Mouse (Mus musculus): ENCODE measurements around the gene Hbb-bs.
A peak's percentile ranks its signal among the peaks of the same experiment; 100 is the strongest.
"Not testable (repeated sequence)": the region's sequence is repeated elsewhere in the genome, so short reads cannot be mapped to it uniquely, and the experiment has no call there.

Gene Hbb-bs

DNA sequence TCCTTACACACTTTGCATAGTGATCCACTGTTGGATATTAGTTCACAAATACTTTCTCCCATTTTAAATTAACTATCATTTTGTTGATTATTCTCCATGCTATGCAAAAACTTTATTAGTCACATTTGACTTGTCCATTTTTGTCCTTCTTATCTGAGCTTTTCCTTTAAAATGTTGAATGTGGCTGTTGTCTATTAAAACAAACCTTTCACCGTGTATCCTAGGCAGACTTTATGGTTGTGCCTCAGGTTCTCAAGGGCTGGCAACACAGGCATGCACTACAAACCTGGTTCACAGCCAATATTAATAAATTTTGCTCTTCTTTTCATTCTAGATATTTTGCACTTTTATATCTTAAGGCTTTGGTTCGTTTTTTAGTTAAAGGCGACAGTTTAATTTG is 17.1 kb downstream of the Hbb-bs start:
- DNase-seq = no peak

DNA sequence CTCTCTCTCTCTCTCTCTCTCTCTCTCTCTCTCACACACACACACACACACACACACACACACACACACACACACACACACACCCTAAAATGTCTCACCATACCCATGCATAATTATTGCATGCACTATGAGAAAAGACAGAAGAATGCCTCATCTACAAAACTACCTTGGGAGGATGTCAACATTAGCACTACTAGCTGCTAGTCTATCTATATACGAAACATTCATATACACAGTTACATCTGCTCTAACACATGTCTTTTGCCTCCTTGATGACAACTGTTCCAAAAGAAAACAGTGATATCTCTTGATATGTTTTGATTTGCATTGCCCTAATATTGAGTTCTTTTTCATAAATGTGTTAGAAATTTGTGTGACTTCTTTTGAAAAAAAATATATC is 17.6 kb downstream of the Hbb-bs start:
- DNase-seq = no peak

DNA sequence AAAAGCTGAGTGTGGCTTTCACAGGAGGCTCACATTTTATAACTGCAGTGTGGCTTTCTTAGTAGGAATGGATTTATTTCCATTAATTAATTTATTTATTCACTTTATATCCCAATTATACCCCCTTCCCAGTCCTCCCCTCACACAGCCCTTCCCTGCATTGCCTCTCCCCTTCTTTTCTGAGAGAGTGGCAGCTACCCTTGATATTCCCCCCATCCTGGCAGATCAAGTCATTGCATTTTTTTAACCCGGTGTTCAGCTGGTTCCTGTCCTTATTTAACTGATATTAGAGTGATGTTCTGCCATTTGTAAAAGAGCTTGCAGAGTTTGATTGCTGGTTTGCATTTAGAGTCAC is 18.1 kb downstream of the Hbb-bs start:
- DNase-seq = no peak

DNA sequence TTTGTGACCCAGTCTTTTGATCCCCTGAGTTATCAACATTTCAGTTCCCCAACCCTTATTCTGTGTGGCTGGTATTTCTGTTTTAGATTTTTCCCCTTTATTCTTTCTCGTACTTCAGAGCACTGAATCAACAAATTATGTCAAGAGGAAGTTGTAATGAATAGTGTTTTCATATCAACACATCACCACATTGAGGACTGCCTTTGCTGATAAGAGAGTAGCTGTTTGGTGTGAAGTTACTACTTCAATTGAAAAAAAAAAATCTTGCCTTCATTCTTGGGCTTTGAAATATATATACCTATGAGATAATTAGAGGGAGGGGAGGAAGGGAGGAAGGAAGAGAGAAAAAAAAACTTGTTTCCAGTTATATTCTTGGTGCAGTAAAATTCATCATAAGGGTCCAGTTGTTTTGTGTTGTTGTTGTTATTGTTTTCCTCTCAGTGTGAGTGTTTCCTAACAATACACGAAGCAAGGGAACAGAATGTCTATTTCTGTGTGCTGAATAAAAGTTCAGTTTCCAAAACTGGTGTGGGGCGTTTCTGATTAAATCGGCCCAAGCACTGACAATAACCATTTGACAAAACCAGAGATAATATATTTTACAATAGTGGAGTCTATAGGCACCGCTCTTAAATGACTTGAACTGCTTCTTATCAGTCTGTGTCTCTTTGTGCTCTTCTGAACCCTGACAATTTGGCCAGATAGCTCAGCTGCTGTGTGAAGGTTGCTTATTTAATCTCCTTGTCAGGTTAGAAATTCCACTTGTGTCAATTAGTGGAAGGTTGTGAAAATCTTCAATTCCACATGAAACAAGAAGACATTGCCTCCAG is 18.7 kb downstream of the Hbb-bs start:
- no peak for DNase-seq

DNA sequence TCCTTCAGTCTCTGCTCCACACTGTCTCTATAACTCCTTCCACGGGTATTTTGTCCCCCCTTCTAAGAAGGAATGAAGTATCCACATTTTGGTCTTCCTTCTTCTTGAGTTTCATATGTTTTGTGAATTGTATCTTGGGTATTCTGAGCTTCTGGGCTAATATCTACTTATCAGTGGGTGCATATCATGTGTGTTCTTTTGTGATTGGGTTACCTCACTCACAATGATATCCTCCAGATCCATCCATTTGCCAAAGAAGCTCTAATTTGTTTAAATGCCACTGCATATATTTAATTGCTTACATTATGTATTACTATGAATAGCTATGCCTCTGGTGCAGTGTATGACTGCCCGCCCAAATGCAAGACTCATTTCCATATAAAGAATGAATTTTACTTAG is 19.8 kb downstream of the Hbb-bs start:
- not testable (repeated sequence) for DNase-seq

DNA sequence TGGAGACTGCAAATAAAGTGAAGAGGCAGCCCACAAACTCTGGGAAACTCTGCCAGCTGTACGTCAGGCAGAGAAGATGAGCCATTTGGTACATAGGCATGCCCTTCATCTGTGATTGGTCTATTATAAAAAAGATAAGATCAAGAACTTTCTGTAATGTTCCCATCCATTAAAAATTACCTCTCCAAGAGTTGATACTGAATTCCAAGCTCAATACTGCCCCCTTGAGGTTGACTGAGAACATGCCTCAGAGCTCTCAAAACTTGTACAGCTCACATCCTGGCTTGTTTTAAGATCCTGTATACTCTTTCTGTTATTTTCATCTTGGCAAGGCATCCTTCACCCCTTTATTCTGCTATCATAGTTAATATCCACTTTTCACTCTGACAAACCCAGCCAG is 21.0 kb downstream of the Hbb-bs start:
- DNase-seq = peak; percentile 2 to 4

DNA sequence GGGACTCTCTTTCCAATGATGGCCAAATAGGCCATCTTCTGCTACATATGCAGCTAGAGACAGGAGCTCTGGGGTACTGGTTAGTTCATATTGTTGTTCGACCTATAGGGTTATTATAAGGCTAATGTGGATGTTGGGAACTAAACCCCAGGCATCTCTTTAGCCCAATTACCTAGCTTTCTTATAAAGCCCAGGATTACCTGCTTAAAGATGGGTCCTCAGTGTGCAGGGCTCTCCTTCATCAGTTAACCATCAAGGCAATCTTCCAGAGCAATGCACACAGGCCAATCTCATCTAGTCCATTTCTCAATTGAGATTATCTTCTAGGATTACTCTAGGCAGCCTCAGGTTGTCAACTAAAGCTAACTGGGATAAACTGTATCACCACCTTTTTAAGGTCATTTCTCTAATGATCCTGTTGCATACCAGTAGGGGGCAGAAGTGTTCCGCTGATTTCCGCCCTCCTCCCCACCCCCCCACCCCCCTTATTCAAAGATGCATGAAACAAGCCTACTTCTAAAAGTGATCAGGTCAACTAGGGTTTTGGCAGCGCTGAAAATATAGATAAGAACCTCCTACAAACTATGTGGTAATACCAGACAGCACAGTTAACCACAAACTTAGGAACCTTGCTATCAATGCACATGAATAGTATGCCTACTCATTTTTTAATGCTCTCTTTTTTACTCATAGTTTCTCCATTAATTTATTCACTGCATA is 35.1 kb downstream of the Hbb-bs start:
- no peak for DNase-seq

DNA sequence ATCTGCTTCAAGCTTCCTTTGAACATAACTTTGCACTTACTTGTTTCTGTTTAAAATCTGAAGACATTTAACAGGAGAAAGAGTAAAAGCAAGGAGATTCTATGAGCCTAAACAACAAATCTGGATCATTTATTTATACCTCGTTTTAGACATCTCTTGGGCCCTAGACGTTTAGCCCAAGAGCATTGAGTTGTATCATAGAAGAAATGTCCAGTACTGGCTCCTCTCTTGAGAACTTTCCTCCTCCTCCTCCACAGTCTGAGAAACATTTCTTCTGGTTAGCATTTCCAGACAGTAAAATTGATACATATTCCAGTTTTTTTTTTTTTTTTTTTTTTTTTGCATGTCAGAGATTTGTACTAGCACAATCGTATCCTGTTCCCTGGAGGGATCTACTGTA is 36.2 kb downstream of the Hbb-bs start, which contains the start of gene Olfr67:
Gene Olfr67 (minus strand): TSS at position 101 of the 400 bp plus-strand sequence.
- DNase-seq = no peak

DNA sequence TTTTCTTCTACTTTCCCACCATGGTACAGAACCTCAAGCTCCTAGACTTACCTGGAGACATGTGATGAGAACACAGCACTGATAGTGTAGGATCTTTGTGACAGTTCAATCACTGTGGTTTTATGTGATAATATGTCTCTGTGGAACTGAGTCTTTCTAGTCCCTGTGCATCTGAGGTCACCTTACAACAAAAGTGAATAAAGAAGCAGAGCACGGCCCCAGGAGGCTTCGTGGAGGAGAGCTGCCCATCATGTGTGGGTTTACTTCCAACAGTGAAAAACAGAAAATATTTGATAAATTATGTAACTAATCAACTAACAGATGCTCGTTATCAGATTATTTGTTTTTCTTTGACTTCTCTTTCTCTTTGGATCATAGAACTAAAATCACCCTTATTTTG is 48.3 kb downstream of the Hbb-bs start, which contains the start of gene Olfr68:
Gene Olfr68 (minus strand): TSS at position 101 of the 400 bp plus-strand sequence.
- no peak for DNase-seq

DNA sequence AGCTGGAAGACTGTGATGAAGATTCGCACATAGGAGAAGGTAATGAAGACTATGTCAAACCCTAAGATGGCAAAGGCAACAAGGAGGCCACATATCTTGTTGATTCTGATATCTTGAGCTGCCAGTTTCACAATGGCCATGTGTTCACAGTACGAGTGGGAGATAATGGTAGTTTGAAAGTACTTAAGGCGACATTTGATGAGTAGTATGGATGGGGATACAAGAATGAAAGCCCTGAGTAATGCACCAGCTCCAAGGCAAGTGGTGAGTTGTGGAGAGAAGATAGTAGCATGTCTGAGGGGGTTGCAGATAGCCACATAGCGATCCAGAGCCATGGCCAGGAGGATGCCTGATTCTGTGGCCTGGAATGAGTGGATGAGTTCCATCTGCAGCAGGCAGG is 50.2 kb downstream of the Hbb-bs start:
- DNase-seq = not testable (repeated sequence)
